Mouse (Mus musculus) gastrocnemius, postnatal 4 days (tissue): ENCODE measurements around the gene Gm44790. TPM values are rescaled to one million over a fixed set of nuclear protein-coding genes. Genes with fewer than 3 reads are reported as not detected.
"Not testable (repeated sequence)": the region's sequence is repeated elsewhere in the genome, so short reads cannot be mapped to it uniquely, and the experiment has no call there.

Source experiments
- DNase-seq, 2 experiments: peaks; one replicate each; pipeline ENCODE4 v3.0.0; 2021 to 2022; ENCODE audit warnings: low spot score in 2 of 2, mixed read lengths in 2 of 2
- total RNA-seq, 2 experiments: library from RNA; stranded (reverse); gene quantifications; 2 replicates each; pipeline ENCODE4 v1.2.3; 2021

Gene Gm44790
- total RNA-seq, 2 experiments from 2014 or later: not detected

- no peak for DNase-seq
Measured at GRCm38 (mm10) chr6:86473077-86473476, 46.6 kb downstream of the Gm44790 start.

- no peak for DNase-seq
Measured at GRCm38 (mm10) chr6:86474072-86474471, 47.6 kb downstream of the Gm44790 start.

GRCm38 (mm10) chr6:86474646-86475181, 48.3 kb downstream of the Gm44790 start:
- no peak for DNase-seq

DNA sequence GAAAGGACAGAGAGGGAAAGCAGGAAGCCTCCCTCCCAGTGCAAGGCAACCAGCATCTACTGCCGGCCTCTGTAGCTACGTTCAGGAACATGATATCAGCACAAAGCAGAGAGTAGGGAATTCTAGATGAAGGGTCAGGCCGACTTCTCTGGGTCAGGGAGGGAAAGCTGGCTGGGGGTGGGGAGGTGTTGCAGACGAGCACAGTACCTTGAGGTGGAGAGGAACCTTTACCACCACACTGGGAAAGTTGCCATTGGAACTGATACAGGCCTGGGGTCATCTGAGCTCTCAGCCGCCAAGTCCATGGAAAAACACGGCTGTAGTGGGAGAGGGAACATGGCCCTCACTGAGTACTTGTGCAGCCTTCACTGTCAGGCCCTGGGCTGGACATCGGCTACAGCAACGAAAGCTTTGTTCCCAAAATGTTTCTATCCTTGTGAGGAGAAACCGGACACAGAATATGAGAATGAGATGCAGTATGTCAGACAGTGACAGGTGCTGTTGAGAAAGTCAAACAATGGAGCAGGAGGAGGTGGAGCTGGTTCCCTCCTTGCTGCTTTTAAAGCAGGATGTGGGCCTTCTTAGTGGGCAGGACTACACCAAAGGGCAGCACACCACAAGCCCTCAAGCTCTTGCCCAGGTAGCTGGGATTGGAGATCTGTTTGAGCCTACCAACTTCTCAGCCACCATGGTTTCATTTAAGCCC, 49.2 kb downstream of the Gm44790 start:
- peak in 1 of 2 experiments; percentile 36 for DNase-seq

DNA sequence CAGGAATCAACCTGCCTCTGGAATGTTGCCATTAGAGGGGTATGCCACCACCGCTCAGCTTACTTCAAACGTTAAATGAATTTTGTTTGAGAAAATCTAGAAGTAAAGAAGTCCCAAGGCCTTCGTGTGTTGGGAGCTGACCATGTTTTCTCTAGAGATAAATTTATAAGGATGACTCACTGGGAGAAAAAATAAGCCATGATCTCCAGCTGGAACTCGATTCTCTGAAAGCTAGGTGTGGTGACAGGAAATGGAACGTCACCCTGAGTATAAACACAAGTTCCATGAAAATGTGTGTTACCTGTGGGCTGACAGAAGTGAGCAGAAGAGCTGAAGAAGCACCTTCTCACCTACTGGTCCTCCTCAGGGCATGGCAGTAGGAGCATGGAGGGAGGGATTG, 50.5 kb downstream of the Gm44790 start:
- DNase-seq: no peak

- DNase-seq: no peak
Measured at GRCm38 (mm10) chr6:86479311-86479710, 52.9 kb downstream of the Gm44790 start.

- no peak for DNase-seq
Measured at GRCm38 (mm10) chr6:86479816-86480188, 53.3 kb downstream of the Gm44790 start.

DNA sequence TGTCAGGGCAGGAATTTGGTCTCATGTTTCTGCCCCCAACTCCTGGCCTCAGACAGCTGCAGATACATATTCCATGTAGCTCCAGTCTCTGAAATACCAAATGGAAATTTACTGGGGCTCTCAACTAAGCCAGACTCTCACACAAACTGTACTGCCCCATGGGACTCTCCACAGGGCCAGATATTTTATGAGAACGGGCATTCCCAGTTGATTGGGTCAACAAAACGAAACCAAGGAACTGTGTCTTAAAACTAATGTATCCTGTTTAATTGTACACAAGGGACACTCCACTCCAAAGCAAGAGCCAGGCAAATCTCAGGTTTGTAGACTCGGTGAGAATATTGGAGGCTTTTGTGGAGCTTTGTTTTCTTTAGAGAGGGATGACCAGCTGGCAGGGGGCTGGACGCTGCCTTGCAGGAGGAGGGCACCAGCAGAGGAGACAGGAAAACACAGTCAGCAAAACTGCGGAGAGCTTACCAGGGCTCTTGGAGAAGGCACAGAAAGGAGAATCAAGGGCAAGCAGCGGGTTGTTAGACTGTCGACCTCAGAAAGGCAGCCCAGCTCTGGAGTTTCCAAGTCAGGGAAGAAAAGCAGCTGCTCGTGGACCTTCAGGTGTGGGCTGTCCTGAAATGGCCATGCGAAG, 53.9 kb downstream of the Gm44790 start:
- DNase-seq: peak in 1 of 2 experiments; percentile 70

DNA sequence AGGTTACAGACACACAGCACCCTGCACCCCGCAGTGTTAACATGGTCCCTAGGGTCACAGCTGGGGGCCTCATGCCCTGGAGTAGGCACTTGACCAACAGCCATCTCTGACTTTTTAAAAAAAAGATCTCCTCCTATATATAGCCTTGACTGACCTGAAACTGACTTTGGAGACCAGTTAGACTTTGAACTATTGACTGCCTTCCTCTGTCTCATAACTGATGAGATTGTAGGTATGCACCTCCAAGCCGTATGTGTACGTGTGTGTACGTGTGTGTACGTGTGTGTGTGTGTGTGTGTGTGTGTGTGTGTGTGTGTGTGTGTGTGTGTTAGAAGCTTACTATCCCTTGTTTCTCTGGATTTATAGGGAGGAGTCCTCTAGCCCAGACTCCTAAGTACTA, 55.4 kb downstream of the Gm44790 start:
- DNase-seq: no peak

DNA sequence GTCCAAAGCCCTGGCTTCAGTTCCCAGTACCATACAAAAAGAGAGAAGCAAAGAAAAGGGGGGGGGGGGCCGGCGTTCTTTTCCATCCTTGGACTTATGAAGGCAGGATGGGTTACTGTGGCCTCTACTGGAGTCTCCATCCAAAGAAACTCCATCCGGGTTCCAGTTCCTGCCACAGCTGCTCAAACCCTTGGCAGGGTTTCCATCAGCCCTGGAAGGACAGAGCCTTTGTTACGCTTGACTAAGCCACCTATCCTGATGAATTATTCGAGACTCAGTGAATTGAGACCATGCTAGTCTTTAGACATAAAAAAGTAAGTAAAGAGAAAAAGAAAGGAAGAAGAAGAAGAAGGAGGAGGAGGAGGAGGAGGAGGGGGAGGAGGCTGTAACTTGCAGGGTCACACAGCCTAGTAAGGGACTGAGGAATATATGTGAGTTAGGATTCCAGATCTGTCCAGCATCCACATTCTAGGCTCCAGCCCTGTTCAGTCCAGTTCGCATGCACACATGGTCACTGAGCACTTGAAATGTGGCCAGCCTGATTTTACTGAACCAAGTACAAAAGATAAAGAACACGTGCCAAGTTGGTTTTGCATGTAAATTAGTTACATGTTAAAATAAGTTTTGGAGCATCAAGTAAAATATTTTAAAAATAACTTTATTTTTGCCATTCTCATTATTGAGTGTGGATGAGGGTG, 59.6 kb downstream of the Gm44790 start:
- DNase-seq: no peak

DNA sequence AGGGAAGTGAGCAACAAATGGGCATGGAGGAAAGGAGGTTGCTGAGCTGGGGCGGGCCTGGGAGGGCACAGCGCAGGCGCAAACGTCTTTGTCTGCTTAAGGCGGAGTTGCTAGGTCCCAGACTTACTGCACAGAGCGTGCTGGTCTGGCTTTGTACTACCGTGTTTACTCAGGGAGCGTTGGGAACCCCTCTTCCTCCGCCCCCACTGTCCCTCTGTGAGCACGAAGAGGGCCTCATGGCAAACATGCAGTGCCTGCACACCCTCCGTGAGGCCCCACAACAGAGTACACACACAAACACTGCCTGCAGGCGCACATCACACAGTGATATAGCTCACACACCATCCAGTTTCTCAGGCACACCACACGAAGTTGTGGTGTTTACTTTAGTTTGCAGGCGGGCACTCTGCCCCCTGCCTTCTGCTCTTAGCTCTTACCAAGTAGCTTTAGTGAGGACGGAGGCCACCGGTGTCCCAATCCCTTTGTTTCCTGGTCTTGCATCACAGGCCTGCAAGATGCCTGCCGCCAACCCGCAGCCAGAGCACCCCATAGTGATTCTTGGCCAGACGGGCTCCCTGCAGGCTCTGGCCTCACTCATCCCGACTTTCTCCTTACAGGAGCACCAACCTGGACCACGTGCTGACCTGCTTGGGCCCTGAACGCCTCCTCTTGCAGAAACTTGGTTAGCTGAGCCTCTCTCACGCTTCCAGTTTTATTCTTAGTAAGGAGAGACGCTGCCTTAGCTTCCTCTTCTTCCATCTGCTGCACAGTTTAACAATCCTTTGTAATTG, 61.1 kb downstream of the Gm44790 start:
- peak; percentile 62 to 81 for DNase-seq

DNA sequence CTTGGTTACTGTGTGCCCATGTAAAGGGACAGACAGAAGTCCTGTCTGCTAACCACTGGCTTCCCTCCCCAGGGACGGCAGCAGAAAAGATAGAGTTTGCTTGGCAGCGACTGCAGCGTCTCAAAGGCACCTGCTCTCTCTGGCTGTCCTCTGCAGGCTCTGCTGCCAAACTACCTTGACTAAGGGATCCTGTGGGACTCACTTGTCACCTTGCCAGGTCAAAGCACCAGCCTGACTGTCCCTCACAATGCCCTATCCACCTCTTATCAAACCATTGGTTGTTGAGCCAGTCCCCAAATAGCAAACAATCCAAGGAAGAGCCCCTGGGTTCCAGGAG, 61.7 kb downstream of the Gm44790 start:
- peak in 1 of 2 experiments; percentile 30 for DNase-seq

- DNase-seq: no peak
Measured at GRCm38 (mm10) chr6:86489945-86490344, 63.5 kb downstream of the Gm44790 start.

- not testable (repeated sequence) for DNase-seq
Measured at GRCm38 (mm10) chr6:86490413-86490812, 64.0 kb downstream of the Gm44790 start.

DNA sequence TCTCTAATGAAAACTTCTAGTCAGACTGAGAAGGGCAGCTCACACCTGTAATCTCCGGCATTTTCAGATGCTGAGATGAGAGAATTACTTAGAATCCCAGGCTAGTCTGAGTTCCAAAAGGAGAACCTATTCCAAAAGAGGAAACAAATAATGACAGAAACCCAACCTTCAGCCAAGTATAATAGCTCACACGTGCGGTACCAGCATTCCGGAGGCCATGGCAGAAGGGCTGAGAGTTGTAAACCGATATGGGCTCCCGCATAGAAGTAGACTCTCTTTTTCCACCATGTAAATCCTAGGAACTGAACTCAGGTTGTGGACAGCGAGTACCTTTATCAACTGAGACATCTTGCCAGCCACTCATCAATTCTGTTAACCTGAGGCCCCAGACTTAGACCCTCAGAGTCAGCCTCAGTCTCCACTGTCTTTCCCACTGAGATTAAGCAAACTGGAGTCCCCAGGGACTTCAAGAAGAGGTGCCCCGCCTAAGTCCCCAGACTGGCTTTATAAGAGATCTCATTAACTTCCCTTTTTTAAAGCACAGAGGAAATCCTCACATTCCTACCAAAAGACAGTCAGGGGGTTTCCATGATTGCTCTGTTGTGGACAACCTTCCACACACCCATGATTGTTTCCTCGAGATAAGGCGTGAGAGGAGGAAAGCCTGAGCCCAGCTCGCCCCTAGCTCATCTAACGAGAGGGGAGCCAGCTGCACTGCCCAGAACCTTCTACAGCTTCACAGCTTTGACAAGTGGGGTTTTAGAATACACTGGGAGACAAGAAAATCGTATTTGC, 67.2 kb downstream of the Gm44790 start:
- no peak for DNase-seq

GRCm38 (mm10) chr6:86494767-86495166, 68.3 kb downstream of the Gm44790 start:
- no peak for DNase-seq
